Mouse (Mus musculus) embryo, embryonic 10.5 days (tissue): ENCODE results near the gene Tac4.
A peak's percentile ranks its signal among the peaks of the same experiment; 100 is the strongest.

ENCODE experiments used
- DNase-seq: peaks from one replicate; pipeline ENCODE4 v3.0.0-alpha.2; 2015; ENCODE audit warnings: low spot score

Tac4 gene

GRCm38 (mm10) chr11:95263816-95264454 lies 2.6 kb downstream of the Tac4 start:
- peak; percentile 27 for DNase-seq

GRCm38 (mm10) chr11:95264455-95265013 lies 3.2 kb downstream of the Tac4 start:
- DNase-seq = no peak

GRCm38 (mm10) chr11:95266540-95267245 lies 5.4 kb downstream of the Tac4 start:
- DNase-seq = no peak

DNA sequence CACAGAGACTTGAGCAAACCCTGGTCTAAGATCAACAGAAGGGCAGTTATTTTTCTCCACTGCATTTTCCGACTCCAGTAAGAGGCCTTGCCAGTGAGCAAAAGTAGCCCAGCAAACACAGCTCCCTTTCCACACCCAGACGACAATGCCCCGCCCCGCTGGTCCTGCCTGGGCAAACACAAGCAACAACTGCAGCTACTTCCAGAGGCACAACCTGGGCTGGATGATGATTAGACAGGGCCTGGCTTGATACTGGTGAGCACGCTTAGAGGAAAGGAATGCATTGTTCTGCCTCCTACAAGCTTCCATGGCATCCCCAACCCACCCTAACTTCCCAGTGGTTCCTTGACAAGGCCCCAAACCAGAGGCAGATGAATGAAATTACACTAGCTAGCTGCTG lies 12.3 kb downstream of the Tac4 start:
- no peak for DNase-seq

DNA sequence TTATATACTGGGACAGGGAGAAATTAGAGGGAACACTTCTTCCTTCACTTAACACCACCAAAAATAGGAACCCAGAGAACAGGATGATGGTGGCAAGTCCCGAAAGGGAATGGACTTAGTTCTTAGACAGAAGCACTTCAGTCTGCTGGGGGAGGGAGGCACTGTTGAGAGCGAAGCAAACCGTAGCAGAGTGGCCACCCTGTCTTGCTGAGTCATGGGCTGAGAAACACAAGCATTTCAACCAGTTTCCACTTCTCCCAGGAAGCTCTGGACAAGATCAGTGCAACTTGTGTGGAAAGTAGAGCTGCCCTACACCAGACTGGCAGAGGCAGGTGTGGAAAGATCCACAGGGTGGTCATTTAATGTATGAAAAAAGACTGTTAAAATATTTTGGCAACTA lies 13.3 kb downstream of the Tac4 start:
- DNase-seq = no peak

- no peak for DNase-seq
Observed at GRCm38 (mm10) chr11:95276056-95276455, 14.7 kb downstream of the Tac4 start.

DNA sequence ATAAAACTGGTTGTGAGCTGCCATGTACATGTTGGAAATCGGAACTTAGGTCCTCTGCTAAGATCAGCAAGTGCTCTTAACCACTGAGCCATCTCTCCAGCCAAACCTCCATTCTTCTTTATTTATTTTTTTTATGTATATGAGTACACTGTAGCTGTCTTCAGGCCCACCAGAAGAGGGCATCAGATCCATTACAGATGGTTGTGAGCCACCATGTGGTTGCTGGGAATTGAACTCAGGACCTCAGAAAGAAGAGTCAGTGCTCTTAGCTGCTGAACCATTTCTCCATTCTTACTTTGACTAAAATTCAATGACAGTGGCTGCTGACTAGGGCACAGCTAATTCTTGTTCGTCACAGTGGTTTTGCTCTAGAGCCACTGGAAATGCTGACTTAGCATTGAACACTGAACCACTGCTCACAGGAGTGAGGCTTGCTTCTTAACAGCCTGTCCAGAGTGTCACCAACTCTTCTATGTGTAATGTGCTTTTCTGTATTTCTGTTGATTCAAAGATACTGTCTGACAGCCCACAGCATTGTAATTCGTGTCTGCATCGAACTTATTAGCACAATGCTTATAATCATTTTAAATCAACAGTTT lies 17.8 kb downstream of the Tac4 start:
- no peak for DNase-seq

DNA sequence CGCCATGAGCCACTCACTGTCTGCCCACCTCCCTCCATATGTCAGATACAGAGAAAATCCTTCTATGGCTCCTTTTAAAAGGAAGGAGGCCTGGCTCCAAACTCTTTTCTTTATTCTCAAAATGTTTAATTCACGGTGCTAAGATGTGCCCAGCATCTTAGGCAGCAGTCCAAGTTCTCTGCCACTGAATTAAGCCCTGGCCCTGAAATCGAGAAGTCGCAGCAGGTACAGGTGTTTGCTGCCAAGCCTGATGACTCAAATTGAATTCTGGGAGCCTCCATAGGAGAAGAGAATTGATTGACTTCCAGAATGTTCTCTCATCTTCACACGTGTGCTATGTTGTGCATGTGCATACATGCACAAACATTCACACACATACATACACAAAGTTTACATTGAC lies 21.0 kb downstream of the Tac4 start:
- DNase-seq = no peak

GRCm38 (mm10) chr11:95291998-95292397 lies 30.7 kb downstream of the Tac4 start:
- DNase-seq = no peak

DNA sequence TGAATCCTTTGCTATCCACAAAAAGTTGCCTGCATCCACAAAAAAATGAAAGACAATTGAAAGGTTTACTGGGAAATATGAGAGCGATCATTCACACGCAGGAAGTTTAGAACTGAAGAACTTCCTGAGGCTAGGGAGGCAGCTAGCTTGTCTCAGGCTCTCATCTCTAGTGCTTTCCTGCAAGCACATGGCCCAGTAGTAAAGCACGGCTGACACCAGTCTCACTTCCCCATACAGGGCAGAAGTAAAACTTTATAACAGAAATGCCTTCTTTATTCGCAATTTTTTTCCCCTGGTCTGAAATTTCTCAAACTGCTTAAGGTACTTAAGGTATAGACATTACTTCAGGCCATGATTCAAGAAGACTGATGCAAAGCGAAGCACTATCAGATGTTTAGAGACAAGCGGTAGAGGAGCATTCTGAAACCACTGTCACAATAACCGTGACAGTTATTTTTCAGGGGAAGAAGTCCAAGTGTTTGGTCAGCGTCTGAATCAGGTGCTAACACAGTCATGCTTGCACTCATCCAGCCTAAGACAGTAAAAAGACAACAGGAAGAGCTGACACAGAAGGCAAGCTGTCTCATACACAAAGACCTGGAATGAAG lies 31.8 kb downstream of the Tac4 start:
- no peak for DNase-seq

DNA sequence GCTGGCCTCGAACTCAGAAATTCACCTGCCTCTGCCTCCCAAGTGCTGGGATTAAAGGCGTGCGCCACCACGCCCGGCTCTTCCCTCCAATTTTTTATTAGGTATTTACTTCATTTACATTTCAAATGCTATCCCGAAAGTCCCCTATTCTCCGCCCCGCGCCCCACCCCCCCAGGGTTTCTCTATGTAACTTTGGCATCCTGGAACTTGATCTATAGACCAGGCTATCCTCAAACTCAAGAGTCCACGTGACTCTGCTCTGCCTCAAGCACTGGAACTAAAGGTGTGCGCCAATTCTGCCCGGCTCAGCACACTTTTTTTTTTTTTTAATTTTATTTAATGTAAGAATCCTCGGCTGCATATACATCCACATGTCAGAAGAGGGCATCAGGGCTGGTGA lies 34.4 kb downstream of the Tac4 start:
- no peak for DNase-seq

DNA sequence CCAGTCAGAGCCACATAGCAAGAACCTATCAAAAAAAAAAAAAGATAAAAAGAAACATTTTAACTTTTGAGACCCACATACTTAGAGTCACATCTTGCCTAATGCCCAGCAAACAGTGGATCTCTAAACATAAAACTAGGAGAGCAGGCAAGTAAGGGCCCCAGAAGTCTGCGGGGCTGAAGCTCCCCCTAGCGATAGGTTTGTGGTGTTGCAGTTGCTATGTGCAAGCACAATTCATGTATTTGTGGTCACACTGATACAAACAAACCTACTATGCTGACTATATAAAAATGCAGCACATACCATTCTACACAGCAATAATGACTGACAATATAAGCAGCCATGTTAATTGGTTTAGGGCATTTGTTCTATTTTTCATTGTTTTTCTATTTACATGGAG lies 36.8 kb downstream of the Tac4 start:
- DNase-seq = peak; percentile 69

DNA sequence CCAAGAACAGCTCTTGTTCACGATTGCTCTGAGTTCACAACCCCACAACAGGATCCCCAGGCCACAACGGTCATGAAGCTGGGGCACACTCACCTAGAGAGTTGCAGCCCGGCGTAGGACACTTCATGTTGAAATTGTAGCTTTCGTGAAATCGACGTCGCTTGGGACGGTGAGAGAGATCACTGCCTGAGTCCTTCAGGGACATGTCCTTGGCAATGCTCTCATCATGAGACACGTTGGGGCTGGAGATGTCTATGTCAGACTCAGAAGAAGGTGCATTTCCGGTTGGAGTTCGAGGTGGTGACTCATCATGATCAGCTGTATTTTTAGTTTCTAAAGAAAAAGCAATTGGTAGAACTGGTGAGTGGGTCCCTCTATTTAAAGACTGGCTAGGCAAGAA lies 38.6 kb downstream of the Tac4 start:
- no peak for DNase-seq

GRCm38 (mm10) chr11:95301772-95302171 lies 40.4 kb downstream of the Tac4 start:
- no peak for DNase-seq

- DNase-seq = no peak
Observed at GRCm38 (mm10) chr11:95305600-95305999, 44.3 kb downstream of the Tac4 start.

GRCm38 (mm10) chr11:95307526-95307925 lies 46.2 kb downstream of the Tac4 start:
- no peak for DNase-seq

DNA sequence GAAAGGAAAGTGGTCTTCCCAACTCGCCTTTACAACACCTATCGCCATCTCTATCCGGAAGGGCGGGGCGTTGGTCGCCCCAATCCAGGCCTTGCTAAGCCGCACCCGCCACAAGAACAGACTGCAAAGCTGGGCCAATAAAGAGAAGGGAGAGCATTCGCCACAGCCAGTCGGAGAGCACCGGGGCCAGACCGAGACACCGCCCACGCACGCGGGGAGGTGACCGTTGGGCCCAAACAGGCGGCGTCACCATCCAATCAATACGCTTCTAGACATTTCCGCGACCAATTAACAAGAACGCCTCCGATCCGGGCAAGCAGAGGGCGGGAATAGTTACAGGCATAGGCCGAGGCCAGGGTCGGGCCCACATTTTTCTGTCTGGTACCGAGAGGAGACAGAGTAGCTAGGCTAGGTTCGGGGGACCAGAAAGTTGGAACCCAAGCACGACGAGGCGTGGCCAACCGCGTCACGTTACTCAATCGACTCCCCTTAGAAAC lies 48.2 kb downstream of the Tac4 start:
- DNase-seq = peak; percentile 99

- peak; percentile 100 for DNase-seq
Observed at GRCm38 (mm10) chr11:95310007-95310647, 48.8 kb downstream of the Tac4 start, which contains the start of gene Kat7. Gene Kat7 (minus strand): TSS chr11:95310246.

DNA sequence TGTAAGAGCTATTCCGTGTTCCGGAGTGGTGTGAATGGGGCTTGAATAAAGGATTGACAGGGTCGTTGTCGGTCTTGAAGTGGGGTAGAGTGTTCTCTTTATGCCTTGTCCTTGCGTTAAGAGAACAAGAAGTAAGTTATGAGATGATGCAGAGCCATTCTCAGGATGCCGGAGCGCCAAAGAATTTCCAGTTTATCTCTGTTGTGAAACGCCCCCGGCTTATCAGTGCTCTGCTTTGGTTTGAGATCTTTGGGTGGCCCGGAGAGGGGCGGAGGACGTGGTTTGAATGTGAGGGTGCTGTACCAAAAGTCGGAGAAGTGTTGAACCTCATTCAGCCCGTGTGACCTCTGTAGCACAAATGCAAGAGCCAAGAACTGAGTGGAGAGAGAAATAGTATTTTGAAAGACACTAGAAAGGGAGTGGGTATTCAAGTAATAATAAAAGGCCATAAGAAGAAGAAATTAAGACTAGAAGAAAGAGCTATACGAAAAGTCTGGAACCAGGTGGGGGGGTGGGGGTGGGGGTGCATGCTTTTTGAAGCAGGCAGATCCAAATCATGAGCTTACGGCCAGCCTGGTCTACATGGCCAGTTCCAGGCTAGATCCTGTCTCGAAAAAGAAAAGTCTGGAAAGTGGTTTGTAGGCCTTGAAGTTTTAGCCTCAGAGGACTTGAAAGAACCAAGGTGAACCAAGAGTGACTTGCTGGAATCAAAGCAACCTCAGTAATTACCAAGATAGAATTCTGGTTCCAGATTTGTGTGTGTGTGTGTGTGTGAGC lies 49.5 kb downstream of the Tac4 start:
- peak; percentile 7 for DNase-seq

DNA sequence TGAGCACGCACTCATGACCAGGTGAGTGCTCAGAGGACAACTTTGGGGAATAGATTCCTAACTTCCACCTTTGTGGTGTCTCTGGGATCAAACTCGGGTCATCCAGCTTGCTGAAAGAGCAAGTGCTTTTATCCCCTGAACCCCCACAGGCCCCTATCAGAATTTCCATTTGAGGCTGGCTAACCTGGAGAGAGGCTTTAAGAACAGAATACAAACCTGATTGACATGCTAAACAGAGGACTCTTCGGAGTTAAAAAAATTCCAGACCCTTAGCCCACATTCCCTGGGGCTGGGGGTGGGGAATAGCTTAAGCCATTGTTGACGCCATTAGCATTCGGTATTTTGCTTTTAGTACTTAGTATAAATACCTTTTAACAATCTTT lies 50.1 kb downstream of the Tac4 start:
- peak; percentile 4 for DNase-seq
